Mouse (Mus musculus): ENCODE results near the gene Tmem182. TPM values are rescaled to one million over a fixed set of nuclear protein-coding genes. Genes with fewer than 3 reads are reported as not detected.

Gene Tmem182
- polyA plus RNA-seq, 1 experiment from 2014 or later = not detected

DNA sequence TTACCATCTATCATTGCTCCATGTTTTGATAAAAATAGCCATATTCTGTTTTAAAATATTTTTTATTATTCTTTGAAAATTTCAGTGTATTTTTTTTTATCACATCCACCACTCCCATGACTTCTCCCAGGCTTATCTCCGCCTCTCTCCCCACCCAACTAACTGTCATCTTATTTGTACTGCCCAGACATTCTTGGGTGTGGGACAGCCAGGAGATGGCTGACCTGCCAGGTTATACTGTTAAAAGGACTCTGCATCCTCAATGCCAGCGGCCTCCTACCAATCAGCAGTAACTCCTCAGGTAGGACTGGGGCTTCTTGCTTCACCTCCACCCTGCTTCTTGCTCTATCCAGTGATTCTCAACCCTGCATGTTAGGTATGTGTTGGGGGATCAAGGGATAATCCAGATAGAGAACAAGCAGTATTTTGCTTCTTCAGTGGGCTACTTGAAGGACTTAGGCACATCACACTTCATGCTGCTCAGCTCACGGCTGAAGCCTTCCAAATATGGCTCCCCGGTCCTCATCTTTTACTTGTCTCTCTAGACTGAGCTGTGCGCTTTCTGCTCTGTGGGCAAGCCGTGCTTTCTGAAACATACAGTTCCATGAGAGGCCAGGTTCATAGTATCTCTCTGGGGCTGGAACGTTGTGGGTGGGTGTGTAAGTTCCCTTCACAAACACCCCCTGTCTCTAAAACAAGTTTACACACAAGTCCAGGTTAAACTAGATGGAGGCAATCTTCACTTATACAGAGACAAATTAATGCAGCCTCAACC lies 34.0 kb upstream of the Tmem182 start:
- H3K27ac ChIP-seq (ENCODE audit: low read depth, low read length) = no peak overlapping the region
- no peaks in the 10 kb centered on the region for H3K27me3 ChIP-seq (ENCODE audit: control insufficient read depth, insufficient read depth, low read length)
- no peaks in the 10 kb centered on the region for H3K9me3 ChIP-seq (ENCODE audit: control insufficient read depth, low read length)
- DNase-seq (ENCODE audit: low spot score, missing footprints) (no peak), ATAC-seq (ENCODE audit: low FRiP score) (no peak)
- H3K4me3 ChIP-seq (ENCODE audit: low read depth, low read length) = no peak overlapping the region
- 89% methylated on average over 7 of the region's 7 CpGs for WGBS
- no peaks in the 10 kb centered on the region for H3K4me1 ChIP-seq (ENCODE audit: control insufficient read depth, insufficient read depth, low read length)
- no peak overlapping the region for H3K4me2 ChIP-seq
- H3K9ac ChIP-seq (ENCODE audit: low read length) = no peak overlapping the region
- H3K36me3 ChIP-seq (ENCODE audit: control insufficient read depth, insufficient read depth, low read length) = no peaks in the 10 kb centered on the region

DNA sequence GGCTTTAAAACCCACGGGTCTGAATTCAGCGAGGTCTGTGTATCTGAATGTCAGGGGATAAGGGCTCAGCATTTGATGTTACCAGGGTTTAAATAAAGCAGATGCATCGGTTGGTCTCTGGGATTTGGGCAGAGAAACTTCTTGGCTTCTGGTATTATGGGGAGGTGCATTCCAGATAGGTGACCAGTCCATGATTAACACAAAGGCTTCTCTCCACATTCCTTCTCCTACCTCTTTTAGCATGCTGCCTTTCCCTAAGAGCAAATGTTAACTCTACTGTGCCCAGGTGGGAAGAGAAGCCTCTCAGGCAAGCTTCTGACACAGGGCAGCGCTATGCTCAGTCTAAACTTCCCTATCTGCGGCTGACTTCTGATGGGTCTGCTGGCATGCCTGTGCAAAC lies 32.2 kb upstream of the Tmem182 start:
- Histone ChIP-seq H3K4me3 (ENCODE audit: low read depth, low read length) (no peak overlapping the region), H3K9me3 (ENCODE audit: control insufficient read depth, low read length) (no peaks in the 10 kb centered on the region), H3K4me1 (ENCODE audit: control insufficient read depth, insufficient read depth, low read length) (no peaks in the 10 kb centered on the region), H3K36me3 (ENCODE audit: control insufficient read depth, insufficient read depth, low read length) (no peaks in the 10 kb centered on the region), H3K27me3 (ENCODE audit: control insufficient read depth, insufficient read depth, low read length) (no peaks in the 10 kb centered on the region), H3K27ac (ENCODE audit: low read depth, low read length) (no peak overlapping the region), H3K9ac (ENCODE audit: low read length) (no peak overlapping the region), H3K4me2 (no peak overlapping the region)
- WGBS = 88% methylated on average over 5 of the region's 5 CpGs
- DNase-seq (ENCODE audit: low spot score, missing footprints) (no peak), ATAC-seq (ENCODE audit: low FRiP score) (no peak)

DNA sequence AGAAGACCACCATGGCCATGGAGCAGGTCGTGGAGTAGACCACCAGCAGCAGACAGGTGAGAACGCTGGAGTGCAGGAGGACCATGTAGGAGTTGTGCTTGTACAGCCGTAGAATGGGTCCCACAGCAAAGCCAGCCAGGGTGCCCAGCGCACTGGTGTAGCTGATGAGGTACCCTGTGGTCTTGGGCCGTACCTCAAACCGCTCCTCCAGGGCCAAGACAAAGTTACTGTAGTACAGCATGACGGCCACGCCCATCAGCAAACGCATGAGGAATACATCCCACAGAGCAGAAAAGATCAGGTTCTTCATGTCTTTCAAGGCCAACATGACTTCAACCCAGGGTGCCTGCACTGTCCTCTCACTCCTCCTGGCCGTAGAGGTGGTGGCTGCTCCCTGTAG lies 31.4 kb upstream of the Tmem182 start:
- H3K9me3 ChIP-seq (ENCODE audit: control insufficient read depth, low read length) = peaks cover 3% of the 10 kb centered on the region; the same call in 1 of the 2 replicates
- DNase-seq (ENCODE audit: low spot score, missing footprints) = no peak
- ATAC-seq (ENCODE audit: low FRiP score) = no peak
- no peak overlapping the region for H3K27ac ChIP-seq (ENCODE audit: low read depth, low read length)
- no peak overlapping the region for H3K4me3 ChIP-seq (ENCODE audit: low read depth, low read length)
- no peaks in the 10 kb centered on the region for H3K4me1 ChIP-seq (ENCODE audit: control insufficient read depth, insufficient read depth, low read length)
- 93% methylated on average over 10 of the region's 10 CpGs for WGBS
- H3K36me3 ChIP-seq (ENCODE audit: control insufficient read depth, insufficient read depth, low read length) = no peaks in the 10 kb centered on the region
- no peaks in the 10 kb centered on the region for H3K27me3 ChIP-seq (ENCODE audit: control insufficient read depth, insufficient read depth, low read length)
- H3K9ac ChIP-seq (ENCODE audit: low read length) = no peak overlapping the region
- no peak overlapping the region for H3K4me2 ChIP-seq

DNA sequence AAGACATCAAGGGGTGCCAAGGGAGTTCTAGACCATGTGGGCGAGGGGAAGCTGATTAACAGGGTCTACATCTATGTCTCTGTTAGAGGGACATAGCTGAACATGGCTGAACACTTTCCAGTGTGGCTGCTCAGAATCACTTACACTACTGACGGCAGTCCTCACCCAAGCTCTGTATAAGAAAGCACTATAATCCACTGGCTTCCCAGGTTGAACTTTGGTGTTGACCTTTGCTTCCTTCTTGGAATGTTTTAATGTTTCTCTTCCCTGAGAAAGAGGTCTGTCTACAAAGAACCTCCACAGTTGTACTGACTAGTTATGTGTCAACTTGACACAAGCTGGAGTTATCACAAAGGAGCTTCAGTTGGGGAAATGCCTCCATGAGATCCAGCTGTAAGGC lies 29.3 kb upstream of the Tmem182 start:
- Histone ChIP-seq H3K4me1 (ENCODE audit: control insufficient read depth, insufficient read depth, low read length) (no peaks in the 10 kb centered on the region), H3K9ac (ENCODE audit: low read length) (no peak overlapping the region), H3K4me3 (ENCODE audit: low read depth, low read length) (no peak overlapping the region), H3K4me2 (no peak overlapping the region), H3K36me3 (ENCODE audit: control insufficient read depth, insufficient read depth, low read length) (no peaks in the 10 kb centered on the region), H3K9me3 (ENCODE audit: control insufficient read depth, low read length) (peaks cover 3% of the 10 kb centered on the region; the same call in 1 of the 2 replicates), H3K27ac (ENCODE audit: low read depth, low read length) (no peak overlapping the region), H3K27me3 (ENCODE audit: control insufficient read depth, insufficient read depth, low read length) (no peaks in the 10 kb centered on the region)
- ATAC-seq (ENCODE audit: low FRiP score) = no peak
- DNase-seq (ENCODE audit: low spot score, missing footprints) = no peak
- WGBS = 70% methylated on average over 2 of the region's 2 CpGs

DNA sequence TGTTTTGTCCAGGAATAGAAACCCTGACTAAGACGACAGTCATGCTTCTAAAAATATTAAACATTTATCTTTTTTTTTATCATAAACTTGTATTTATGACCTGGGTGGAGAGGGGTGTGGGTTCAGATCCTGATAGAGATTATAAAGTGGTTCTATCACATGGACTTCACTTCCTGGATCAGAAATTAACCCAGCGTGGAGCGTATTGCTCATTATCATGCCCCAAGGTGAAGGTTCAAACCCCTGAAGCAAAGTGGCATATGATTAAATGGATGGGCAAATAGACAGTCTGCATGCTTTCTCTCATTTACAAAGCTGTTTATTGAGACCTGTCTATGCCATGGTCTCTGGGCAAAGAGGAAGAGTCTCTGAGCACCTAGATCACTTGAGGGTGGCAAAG lies 28.6 kb upstream of the Tmem182 start:
- H3K9me3 ChIP-seq (ENCODE audit: control insufficient read depth, low read length) = peaks cover 3% of the 10 kb centered on the region; the same call in 1 of the 2 replicates
- no peaks in the 10 kb centered on the region for H3K4me1 ChIP-seq (ENCODE audit: control insufficient read depth, insufficient read depth, low read length)
- no peaks in the 10 kb centered on the region for H3K36me3 ChIP-seq (ENCODE audit: control insufficient read depth, insufficient read depth, low read length)
- ATAC-seq (ENCODE audit: low FRiP score) (no peak), DNase-seq (ENCODE audit: low spot score, missing footprints) (no peak)
- no peaks in the 10 kb centered on the region for H3K27me3 ChIP-seq (ENCODE audit: control insufficient read depth, insufficient read depth, low read length)
- no peak overlapping the region for H3K4me2 ChIP-seq
- 84% methylated on average over 3 of the region's 3 CpGs for WGBS
- no peak overlapping the region for H3K4me3 ChIP-seq (ENCODE audit: low read depth, low read length)
- H3K9ac ChIP-seq (ENCODE audit: low read length) = no peak overlapping the region
- no peak overlapping the region for H3K27ac ChIP-seq (ENCODE audit: low read depth, low read length)

DNA sequence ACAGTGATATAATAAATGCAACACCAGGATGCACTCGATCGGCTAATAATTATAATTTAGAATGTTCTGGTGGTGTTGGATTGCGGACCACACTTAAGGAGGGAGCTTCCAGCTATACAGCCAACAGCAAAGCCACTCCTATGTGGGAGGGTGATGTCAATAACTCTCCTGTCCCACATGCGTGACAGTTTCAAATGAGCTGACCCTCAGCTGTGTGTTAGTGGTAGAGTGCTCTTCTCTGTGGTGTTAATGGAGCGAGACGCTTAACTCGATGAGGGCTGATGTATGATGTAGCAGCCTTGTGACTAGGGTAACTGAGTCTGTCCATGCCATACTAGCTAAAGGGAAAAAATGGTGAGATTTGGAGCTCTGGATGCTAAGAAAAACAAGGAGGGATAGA lies 22.0 kb upstream of the Tmem182 start:
- Histone ChIP-seq H3K4me1 (ENCODE audit: control insufficient read depth, insufficient read depth, low read length) (no peaks in the 10 kb centered on the region), H3K9me3 (ENCODE audit: control insufficient read depth, low read length) (peaks cover 3% of the 10 kb centered on the region; the same call in 1 of the 2 replicates), H3K27me3 (ENCODE audit: control insufficient read depth, insufficient read depth, low read length) (no peaks in the 10 kb centered on the region), H3K4me2 (no peak overlapping the region), H3K9ac (ENCODE audit: low read length) (no peak overlapping the region), H3K4me3 (ENCODE audit: low read depth, low read length) (no peak overlapping the region), H3K36me3 (ENCODE audit: control insufficient read depth, insufficient read depth, low read length) (no peaks in the 10 kb centered on the region), H3K27ac (ENCODE audit: low read depth, low read length) (no peak overlapping the region)
- 95% methylated on average over 7 of the region's 7 CpGs for WGBS
- DNase-seq (ENCODE audit: low spot score, missing footprints) (no peak), ATAC-seq (ENCODE audit: low FRiP score) (no peak)

DNA sequence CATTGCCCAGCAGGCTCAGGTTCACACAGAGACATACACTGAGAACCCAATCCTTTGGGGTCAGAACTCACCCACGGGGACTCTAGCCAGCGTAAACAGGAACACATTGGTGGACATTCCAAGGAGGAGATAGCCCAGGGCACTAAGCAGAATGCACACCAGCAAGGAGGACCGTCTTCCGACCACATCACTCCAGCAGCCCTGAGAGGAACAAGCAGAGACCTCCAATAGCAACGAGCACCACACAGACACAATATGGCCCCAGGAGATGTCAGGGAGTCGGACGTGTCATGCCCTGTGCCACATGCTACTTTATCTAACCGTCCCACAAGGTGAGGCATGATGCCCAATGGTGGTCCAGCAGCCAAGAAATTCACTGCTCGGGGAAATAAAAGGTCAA lies 21.1 kb upstream of the Tmem182 start:
- H3K4me1 ChIP-seq (ENCODE audit: control insufficient read depth, insufficient read depth, low read length) = no peaks in the 10 kb centered on the region
- ATAC-seq (ENCODE audit: low FRiP score) (no peak), DNase-seq (ENCODE audit: low spot score, missing footprints) (no peak)
- no peaks in the 10 kb centered on the region for H3K36me3 ChIP-seq (ENCODE audit: control insufficient read depth, insufficient read depth, low read length)
- no peak overlapping the region for H3K4me2 ChIP-seq
- no peaks in the 10 kb centered on the region for H3K27me3 ChIP-seq (ENCODE audit: control insufficient read depth, insufficient read depth, low read length)
- H3K9ac ChIP-seq (ENCODE audit: low read length) = no peak overlapping the region
- H3K27ac ChIP-seq (ENCODE audit: low read depth, low read length) = no peak overlapping the region
- 89% methylated on average over 9 of the region's 9 CpGs for WGBS
- no peak overlapping the region for H3K4me3 ChIP-seq (ENCODE audit: low read depth, low read length)
- no peaks in the 10 kb centered on the region; the same call in 1 of the 2 replicates for H3K9me3 ChIP-seq (ENCODE audit: control insufficient read depth, low read length)

DNA sequence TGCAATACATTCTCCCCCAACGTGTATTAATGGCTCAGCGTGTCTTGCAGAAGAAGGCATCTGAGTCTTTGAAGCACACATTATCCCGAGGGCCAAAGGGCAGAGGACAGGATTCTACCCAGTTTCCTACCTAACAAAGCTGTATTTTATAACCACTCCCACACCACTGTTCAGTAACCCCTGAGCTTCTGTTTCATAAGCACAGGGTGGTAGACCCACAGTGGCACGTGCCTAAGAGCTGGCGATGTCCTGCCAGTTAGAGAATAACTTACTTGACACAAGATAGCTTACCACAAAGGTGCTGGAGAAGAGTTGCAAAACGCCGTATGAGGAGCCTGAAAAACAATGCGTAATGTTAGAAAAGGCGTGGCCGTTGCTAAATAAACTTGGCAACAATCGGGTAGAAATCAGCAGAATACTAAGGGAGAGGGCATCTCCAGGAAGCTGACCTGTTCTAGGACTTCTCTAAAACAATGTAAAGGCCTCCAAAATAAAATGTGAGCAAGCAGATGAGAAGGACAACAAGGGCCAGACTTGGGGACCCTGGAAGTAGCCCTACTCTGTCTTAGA lies 19.4 kb upstream of the Tmem182 start:
- Histone ChIP-seq H3K9ac (ENCODE audit: low read length) (no peak overlapping the region), H3K9me3 (ENCODE audit: control insufficient read depth, low read length) (no peaks in the 10 kb centered on the region), H3K27ac (ENCODE audit: low read depth, low read length) (no peak overlapping the region), H3K4me1 (ENCODE audit: control insufficient read depth, insufficient read depth, low read length) (peaks cover 2% of the 10 kb centered on the region; the same call in 1 of the 2 replicates), H3K36me3 (ENCODE audit: control insufficient read depth, insufficient read depth, low read length) (no peaks in the 10 kb centered on the region), H3K27me3 (ENCODE audit: control insufficient read depth, insufficient read depth, low read length) (no peaks in the 10 kb centered on the region), H3K4me3 (ENCODE audit: low read depth, low read length) (no peak overlapping the region), H3K4me2 (no peak overlapping the region)
- no peak for ATAC-seq (ENCODE audit: low FRiP score)
- DNase-seq (ENCODE audit: low spot score, missing footprints) = no peak
- WGBS = 88% methylated on average over 11 of the region's 11 CpGs

DNA sequence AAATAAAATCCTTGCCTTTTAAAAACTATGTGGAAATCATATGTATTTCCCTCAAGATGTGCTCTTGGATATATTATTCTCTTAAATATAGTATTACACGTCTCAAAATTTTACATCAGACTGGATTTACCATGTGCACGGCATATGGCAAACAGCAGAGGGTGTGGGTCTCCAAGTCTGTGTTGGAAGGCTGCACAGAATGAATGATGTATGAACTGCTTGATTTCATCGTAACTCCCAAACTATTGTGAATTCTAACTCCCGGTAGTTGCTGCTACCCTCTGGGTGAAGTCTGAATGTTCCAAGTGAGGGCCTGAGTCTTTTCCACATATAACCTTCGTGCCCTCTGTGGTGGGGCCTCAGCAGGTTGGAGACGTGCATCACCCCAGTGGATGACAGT lies 16.4 kb upstream of the Tmem182 start:
- Histone ChIP-seq H3K27me3 (ENCODE audit: control insufficient read depth, insufficient read depth, low read length) (no peaks in the 10 kb centered on the region), H3K9me3 (ENCODE audit: control insufficient read depth, low read length) (no peaks in the 10 kb centered on the region), H3K4me3 (ENCODE audit: low read depth, low read length) (no peak overlapping the region), H3K4me2 (no peak overlapping the region), H3K4me1 (ENCODE audit: control insufficient read depth, insufficient read depth, low read length) (peaks cover 4% of the 10 kb centered on the region; the same call in 1 of the 2 replicates), H3K36me3 (ENCODE audit: control insufficient read depth, insufficient read depth, low read length) (no peaks in the 10 kb centered on the region), H3K9ac (ENCODE audit: low read length) (no peak overlapping the region), H3K27ac (ENCODE audit: low read depth, low read length) (no peak overlapping the region)
- no peak for ATAC-seq (ENCODE audit: low FRiP score)
- no peak for DNase-seq (ENCODE audit: low spot score, missing footprints)
- WGBS = 86% methylated on average over 6 of the region's 6 CpGs

All from midbrain, embryonic 11.5 days (tissue).